Mouse (Mus musculus) testis, adult 2 months (tissue): Measurements from ENCODE around the gene Tpcn2.

ENCODE experiments used
- CTCF ChIP-seq: fragments of 200-500 bp; IDR thresholded peaks from 2 replicates; pipeline ENCODE4 v1.5.1; 2012; ENCODE audit warnings: low read depth, mild to moderate bottlenecking, inconsistent platforms, low read length, moderate library complexity; ENCODE audit not compliant: control insufficient read depth, insufficient read depth, insufficient replicate concordance
- POLR2A ChIP-seq: fragments of 200-500 bp; IDR thresholded peaks from 2 replicates; pipeline ENCODE4 v1.6.1; 2012; ENCODE audit warnings: low read depth, mild to moderate bottlenecking, inconsistent platforms, low read length, moderate library complexity; ENCODE audit not compliant: control insufficient read depth

GRCm38 (mm10) chr7:145148902-145149301, 134.9 kb downstream of the Tpcn2 start:
- no peak for TF ChIP-seq CTCF
- no peak for TF ChIP-seq POLR2A
